Mouse (Mus musculus) embryonic facial prominence, embryonic 11.5 days (tissue): ENCODE results near the gene Ctdspl2. TPM values are rescaled to one million over a fixed set of nuclear protein-coding genes. Genes with fewer than 3 reads are reported as not detected.
"Not testable (repeated sequence)": the region's sequence is repeated elsewhere in the genome, so short reads cannot be mapped to it uniquely, and the experiment has no call there.

Source experiments
- ATAC-seq: fragments of 200-750 bp; cut with Nextera tagmentation; replicated peaks from 2 replicates; pipeline ENCODE4 v1.8.0; 2017; ENCODE audit warnings: low read depth; ENCODE audit not compliant: insufficient number of reproducible peaks, low FRiP score, low TSS enrichment
- DNase-seq: peaks from one replicate; pipeline ENCODE4 v3.0.0-alpha.2; 2015; ENCODE audit warnings: low spot score
- H3K27ac ChIP-seq: fragments of 300-500 bp; sonication (generic); replicated peaks from 2 replicates; pipeline ENCODE4 v1.5.1; 2014; ENCODE audit warnings: mild to moderate bottlenecking, low read depth, low read length, control low read depth
- H3K27me3 ChIP-seq: fragments of 300-500 bp; sonication (generic); 2 replicates; pipeline ENCODE4 v1.6.1; 2014; ENCODE audit warnings: mild to moderate bottlenecking, low read length, moderate library complexity, mixed read lengths; ENCODE audit not compliant: control insufficient read depth, insufficient read depth
- H3K36me3 ChIP-seq: fragments of 300-500 bp; sonication (generic); replicated peaks from 2 replicates; pipeline ENCODE4 v1.6.1; 2014; ENCODE audit warnings: low read depth, mild to moderate bottlenecking, low read length, moderate library complexity, mixed read lengths; ENCODE audit not compliant: control insufficient read depth, insufficient read depth
- H3K4me1 ChIP-seq: fragments of 300-500 bp; sonication (generic); 2 replicates; pipeline ENCODE4 v1.6.1; 2014; ENCODE audit warnings: low read length, mixed read lengths; ENCODE audit not compliant: control insufficient read depth, insufficient read depth
- H3K4me2 ChIP-seq: fragments of 300-500 bp; sonication (generic); 2 replicates; pipeline ENCODE4 v1.6.1; 2014; ENCODE audit warnings: low read depth, mild to moderate bottlenecking, control low read depth, low read length, moderate library complexity
- H3K4me3 ChIP-seq: fragments of 300-500 bp; sonication (generic); 2 replicates; pipeline ENCODE4 v1.5.1; 2014; ENCODE audit warnings: low read depth, low read length, control low read depth
- H3K9ac ChIP-seq: fragments of 300-500 bp; sonication (generic); replicated peaks from 2 replicates; pipeline ENCODE4 v1.6.1; 2014; ENCODE audit warnings: mild to moderate bottlenecking, control low read depth, low read length
- H3K9me3 ChIP-seq: fragments of 300-500 bp; sonication (generic); replicated peaks from 2 replicates; pipeline ENCODE4 v1.6.1; 2016; ENCODE audit warnings: mild to moderate bottlenecking, low read length, inconsistent platforms, mixed read lengths; ENCODE audit not compliant: control insufficient read depth
- WGBS: fragments of 180-500 bp; shearing (Covaris S2); extraction: QIAGEN DNeasy Blood & Tissue Kit; methylation state at CpG from one replicate; pipeline ENCODE4 v1.1.7; 2014; 5-methylcytosine and 5-hydroxymethylcytosine counted together
- polyA plus RNA-seq: library from polyadenylated mRNA; unstranded; fragments of >200 nt; fragmentation: Nextera tagmentation; extraction: Ambion mirVana; gene quantifications from 2 replicates; pipeline ENCODE4 v1.2.1, GENCODE M21; 2014

Gene Ctdspl2
- 67.6 and 68.4 TPM in 2 replicates for polyA plus RNA-seq

GRCm38 (mm10) chr2:121955765-121956223, at the start of gene Ctdspl2, which contains the start of gene Mageb3:
TSS of gene Ctdspl2 (plus strand) at chr2:121956001.
TSS of gene Mageb3 (minus strand) at chr2:121956092.
- no peaks in the 10 kb centered on the region for H3K27me3 ChIP-seq
- no peaks in the 10 kb centered on the region for H3K36me3 ChIP-seq
- peak within 1 kb of the TSS; percentile 85 for H3K27ac ChIP-seq
- DNase-seq, result peak; percentile 98
- no peaks in the 10 kb centered on the region; the same call in 1 of the 2 replicates for H3K4me1 ChIP-seq
- peak within 1 kb of the TSS; percentile 66 for H3K4me2 ChIP-seq
- peak within 1 kb of the TSS; percentile 80 for H3K9ac ChIP-seq
- peak within 1 kb of the TSS; percentile 68 for H3K4me3 ChIP-seq
- peak; percentile 96 for ATAC-seq
- no peaks in the 10 kb centered on the region for H3K9me3 ChIP-seq
- under 1% methylated on average over 43 of the region's 48 CpGs for WGBS

- H3K4me3 ChIP-seq, result no peak overlapping the region
- no peak overlapping the region for H3K9ac ChIP-seq
- no peaks in the 10 kb centered on the region for H3K4me1 ChIP-seq
- ATAC-seq (no peak), DNase-seq (no peak)
- H3K27ac ChIP-seq, result no peak overlapping the region
- H3K4me2 ChIP-seq, result no peak overlapping the region
- no peaks in the 10 kb centered on the region for H3K36me3 ChIP-seq
- WGBS, result 89% methylated on average over 3 of the region's 3 CpGs
- no peaks in the 10 kb centered on the region for H3K9me3 ChIP-seq
- H3K27me3 ChIP-seq, result no peaks in the 10 kb centered on the region
Measured at GRCm38 (mm10) chr2:121909975-121910374, 45.8 kb upstream of the Ctdspl2 start.

- no peak for ATAC-seq
- H3K4me3 ChIP-seq, result no peak overlapping the region
Measured at GRCm38 (mm10) chr2:121916047-121916970, 39.5 kb upstream of the Ctdspl2 start.

GRCm38 (mm10) chr2:121937624-121938023, 18.2 kb upstream of the Ctdspl2 start:
- H3K9me3 ChIP-seq, H3K27me3 ChIP-seq, H3K36me3 ChIP-seq, H3K9ac ChIP-seq, ATAC-seq, H3K27ac ChIP-seq, H3K4me1 ChIP-seq, H3K4me3 ChIP-seq, DNase-seq, H3K4me2 ChIP-seq: not testable (repeated sequence)
- WGBS, result 87% methylated on average over 2 of the region's 2 CpGs

More at GRCm38 (mm10) chr2:121916047-121916970, 39.5 kb upstream of the Ctdspl2 start:
- H3K27ac ChIP-seq, result no peak overlapping the region
- H3K4me1 ChIP-seq, result no peaks in the 10 kb centered on the region
- H3K9me3 ChIP-seq, result no peaks in the 10 kb centered on the region
- H3K4me2 ChIP-seq, result no peak overlapping the region
- H3K36me3 ChIP-seq, result no peaks in the 10 kb centered on the region
- no peaks in the 10 kb centered on the region for H3K27me3 ChIP-seq
- no peak for DNase-seq
- H3K9ac ChIP-seq, result no peak overlapping the region
- WGBS, result 90% methylated on average over 5 of the region's 5 CpGs

GRCm38 (mm10) chr2:121943364-121943763, 12.4 kb upstream of the Ctdspl2 start:
- Histone ChIP-seq H3K9ac (no peak overlapping the region), H3K36me3 (no peaks in the 10 kb centered on the region), H3K9me3 (no peaks in the 10 kb centered on the region), H3K4me1 (no peaks in the 10 kb centered on the region), H3K27ac (no peak overlapping the region), H3K4me3 (no peak overlapping the region), H3K27me3 (no peaks in the 10 kb centered on the region), H3K4me2 (no peak overlapping the region)
- DNase-seq, result no peak
- no peak for ATAC-seq
- 84% methylated on average over 3 of the region's 3 CpGs for WGBS

- WGBS, result 16% methylated on average over 10 of the region's 10 CpGs
Measured at GRCm38 (mm10) chr2:121954971-121955656, 687 bp upstream of the Ctdspl2 start.

GRCm38 (mm10) chr2:121956224-121957018, 620 bp downstream of the Ctdspl2 start:
- ATAC-seq (peak; percentile 93), DNase-seq (peak; percentile 95)
- Histone ChIP-seq H3K4me2 (peak overlapping the region; percentile 66), H3K27me3 (no peaks in the 10 kb centered on the region), H3K4me1 (no peaks in the 10 kb centered on the region; the same call in 1 of the 2 replicates), H3K27ac (peak overlapping the region; percentile 85), H3K9me3 (no peaks in the 10 kb centered on the region), H3K36me3 (no peaks in the 10 kb centered on the region), H3K9ac (peak overlapping the region; percentile 80), H3K4me3 (peak overlapping the region; percentile 68)
- WGBS, result under 1% methylated on average over 44 of the region's 47 CpGs

More at GRCm38 (mm10) chr2:121954971-121955656, 687 bp upstream of the Ctdspl2 start:
- H3K27ac ChIP-seq, result peak overlapping the region; percentile 85
- H3K36me3 ChIP-seq, result no peaks in the 10 kb centered on the region
- no peaks in the 10 kb centered on the region for H3K9me3 ChIP-seq
- H3K4me2 ChIP-seq, result peak overlapping the region; percentile 35
- no peaks in the 10 kb centered on the region; the same call in 1 of the 2 replicates for H3K4me1 ChIP-seq
- DNase-seq, result peak; percentile 5
- no peak for ATAC-seq
- peak overlapping the region; percentile 80 for H3K9ac ChIP-seq
- peak overlapping the region; percentile 68 for H3K4me3 ChIP-seq
- H3K27me3 ChIP-seq, result no peaks in the 10 kb centered on the region
